Mouse (Mus musculus) lung, postnatal 0 days (tissue): ENCODE results near the gene Gata2.

Experiments
- CTCF ChIP-seq: IDR thresholded peaks from 2 replicates; pipeline ENCODE4 v1.5.1; 2016; ENCODE audit warnings: antibody characterized with exemption, mild to moderate bottlenecking
- EP300 ChIP-seq: IDR thresholded peaks from 2 replicates; pipeline ENCODE4 v1.6.1; 2016; ENCODE audit warnings: antibody characterized with exemption, mild to moderate bottlenecking, control low read depth

DNA sequence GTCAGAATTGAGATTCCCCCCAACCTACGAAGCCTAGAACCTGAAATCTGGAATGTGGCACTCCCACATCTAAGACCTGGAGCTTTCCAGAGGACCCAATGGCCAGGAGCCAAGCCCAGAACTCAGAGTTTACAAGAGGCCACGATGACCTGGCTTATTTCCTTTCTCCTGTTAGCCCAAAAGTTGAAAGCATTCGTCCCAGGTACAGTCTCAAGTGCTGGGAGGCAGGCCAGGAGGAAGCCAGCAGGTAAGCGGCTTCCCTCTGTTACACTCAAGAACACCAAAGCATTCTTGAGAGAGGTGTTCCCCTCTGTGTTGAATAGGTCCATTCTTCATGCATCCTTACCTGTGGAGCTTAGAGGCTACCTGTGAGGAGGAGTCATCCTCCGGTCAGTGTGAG, 15.8 kb downstream of the Gata2 start:
- no peak for TF ChIP-seq CTCF
- TF ChIP-seq EP300: no peak
